Mouse (Mus musculus): ENCODE results near the gene Col6a4. TPM values are rescaled to one million over a fixed set of nuclear protein-coding genes. Genes with fewer than 3 reads are reported as not detected.

The Col6a4 gene
- not detected in 2 replicates for total RNA-seq (2023)

DNA sequence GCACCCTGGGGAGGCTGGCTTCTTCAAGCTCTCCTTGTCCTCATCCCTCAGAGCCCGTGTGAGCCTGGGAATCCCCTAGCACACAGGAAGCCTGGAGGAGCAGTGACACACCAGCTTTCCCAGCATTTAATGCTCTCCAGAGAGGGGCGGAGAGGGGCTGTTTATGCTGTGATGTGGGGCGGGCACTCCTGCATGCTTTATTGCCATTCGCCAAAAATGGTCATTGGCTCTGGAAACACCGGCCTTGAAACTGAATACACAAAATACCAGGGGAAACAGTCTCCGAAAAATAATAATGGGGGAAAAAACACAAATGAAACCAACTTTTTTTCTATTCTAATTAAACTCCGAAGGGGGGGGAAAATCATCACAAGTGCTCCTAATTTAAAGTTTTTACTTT lies at the start of gene Col6a4:
Gene Col6a4 (minus strand): TSS at position 101 of the 400 bp plus-strand sequence.

DNA sequence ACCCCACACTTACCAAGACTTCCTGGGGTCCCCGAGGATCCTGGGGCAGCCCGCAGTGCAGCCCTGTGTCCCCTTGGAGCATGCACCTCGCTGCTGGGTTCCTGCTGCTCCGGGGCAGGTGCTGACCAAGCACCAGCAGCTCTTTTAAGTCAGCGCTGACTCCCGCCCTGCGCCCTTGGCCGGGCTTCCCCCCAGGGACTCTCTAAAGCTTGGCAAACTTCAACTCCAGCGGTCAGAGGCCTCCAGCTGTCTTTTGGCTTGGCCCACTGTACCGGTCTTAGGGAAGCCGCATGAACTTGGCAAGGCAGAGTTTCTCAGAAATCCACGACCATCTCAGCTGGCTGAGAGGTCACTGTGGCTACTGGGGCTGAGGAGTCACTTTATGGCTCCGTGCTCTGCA lies 136.1 kb downstream of the Col6a4 start, which contains the start of gene Col6a5:
Gene Col6a5 (minus strand): TSS at position 111 of the 400 bp plus-strand sequence.

Other genes with a start within 250 kb of the Col6a4 start
- not detected in 2 replicates for gene Col6a5, start 136.1 kb downstream of the Col6a4 start, total RNA-seq (2023)
- gene Glyctk, start 61.4 kb upstream of the Col6a4 start, total RNA-seq (2023): 1.0 and 2.0 TPM in 2 replicates
- 63.2 and 64.5 TPM in 2 replicates for gene Wdr82, start 74.1 kb upstream of the Col6a4 start, total RNA-seq (2023)
- 119 and 163 TPM in 2 replicates for gene Ppm1m, start 103.0 kb upstream of the Col6a4 start, total RNA-seq (2023)
- 159 and 176 TPM in 2 replicates for gene Twf2, start 106.3 kb upstream of the Col6a4 start, total RNA-seq (2023)
- 8.3 and 11.3 TPM in 2 replicates for gene Tlr9, start 125.8 kb upstream of the Col6a4 start, total RNA-seq (2023)
- 172 and 178 TPM in 2 replicates for gene Alas1, start 151.9 kb upstream of the Col6a4 start, total RNA-seq (2023)
- 11.9 and 16.4 TPM in 2 replicates for gene Poc1a, start 184.3 kb upstream of the Col6a4 start, total RNA-seq (2023)

Measured in neutrophil, adult 65 days (primary cell).